Mouse (Mus musculus) embryonic facial prominence, embryonic 13.5 days (tissue): ENCODE measurements around the gene Dyrk1a. TPM values are rescaled to one million over a fixed set of nuclear protein-coding genes. Genes with fewer than 3 reads are reported as not detected.

Source experiments
- ATAC-seq: fragments of 200-750 bp; cut with Nextera tagmentation; 2 replicates; pipeline ENCODE4 v1.8.0; 2017; ENCODE audit warnings: low read depth; ENCODE audit not compliant: insufficient number of reproducible peaks, insufficient read depth, low FRiP score, low TSS enrichment
- H3K27ac ChIP-seq: fragments of 300-500 bp; sonication (generic); 2 replicates; pipeline ENCODE4 v1.5.1; 2015; ENCODE audit warnings: moderate library complexity, mild to moderate bottlenecking, inconsistent platforms
- H3K27me3 ChIP-seq: fragments of 300-500 bp; sonication (generic); 2 replicates; pipeline ENCODE4 v1.6.1; 2015; ENCODE audit warnings: mild to moderate bottlenecking, inconsistent platforms
- H3K36me3 ChIP-seq: fragments of 300-500 bp; sonication (generic); 2 replicates; pipeline ENCODE4 v1.6.1; 2015; ENCODE audit warnings: mild to moderate bottlenecking, inconsistent platforms
- H3K4me1 ChIP-seq: fragments of 300-500 bp; sonication (generic); 2 replicates; pipeline ENCODE4 v1.6.1; 2015; ENCODE audit warnings: inconsistent platforms
- H3K4me2 ChIP-seq: fragments of 300-500 bp; sonication (generic); 2 replicates; pipeline ENCODE4 v1.6.1; 2015; ENCODE audit warnings: moderate library complexity, mild to moderate bottlenecking, inconsistent platforms
- H3K4me3 ChIP-seq: fragments of 300-500 bp; sonication (generic); 2 replicates; pipeline ENCODE4 v1.5.1; 2015; ENCODE audit warnings: mild to moderate bottlenecking, inconsistent platforms
- H3K9ac ChIP-seq: fragments of 300-500 bp; sonication (generic); 2 replicates; pipeline ENCODE4 v1.6.1; 2015; ENCODE audit warnings: mild to moderate bottlenecking, inconsistent platforms
- H3K9me3 ChIP-seq: fragments of 300-500 bp; sonication (generic); 2 replicates; pipeline ENCODE4 v1.6.1; 2016; ENCODE audit warnings: inconsistent platforms
- WGBS: fragments of 180-500 bp; shearing (Covaris S2); methylation state at CpG from one replicate; pipeline ENCODE4 v1.1.7; 2015; ENCODE audit warnings: mixed read lengths; 5-methylcytosine and 5-hydroxymethylcytosine counted together
- polyA plus RNA-seq: library from polyadenylated mRNA; unstranded; fragments of >200 nt; fragmentation: Nextera tagmentation; extraction: Ambion mirVana; gene quantifications from 2 replicates; pipeline ENCODE4 v1.2.1, GENCODE M21; 2015

Dyrk1a gene
- polyA plus RNA-seq, 1 experiment from 2014 or later, result 11.0 TPM

DNA sequence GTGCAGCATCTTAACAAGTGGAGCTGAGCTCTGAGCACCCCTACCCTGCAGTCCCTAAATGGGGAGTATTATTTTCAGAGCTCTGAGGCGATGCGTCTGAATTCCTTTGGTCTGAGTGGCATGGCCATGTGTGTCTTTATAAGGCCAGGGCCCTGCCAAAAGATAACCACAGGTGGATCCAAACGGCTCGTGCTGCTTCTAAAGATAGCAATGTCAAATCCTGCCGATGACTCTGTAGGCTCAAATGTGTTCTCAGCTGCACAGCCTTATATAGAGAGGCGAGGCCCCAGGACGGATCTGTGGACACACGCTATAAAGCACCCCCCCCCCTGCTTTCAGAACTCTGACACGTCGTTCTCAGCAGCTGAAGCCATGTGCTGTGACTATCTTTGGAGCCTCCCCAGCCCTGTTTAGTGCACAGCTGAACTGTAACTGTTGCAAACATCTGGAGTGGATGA, 151.8 kb downstream of the Dyrk1a start:
- Histone ChIP-seq H3K4me3 (no peak overlapping the region), H3K27ac (no peak overlapping the region), H3K4me1 (peaks cover 23% of the 10 kb centered on the region; the same call in 1 of the 2 replicates), H3K36me3 (no peaks in the 10 kb centered on the region), H3K9me3 (peaks cover 3% of the 10 kb centered on the region), H3K4me2 (no peak overlapping the region), H3K27me3 (peaks cover 7% of the 10 kb centered on the region; the same call in 1 of the 2 replicates), H3K9ac (no peak overlapping the region)
- ATAC-seq, result no peak
- 76% methylated on average over 10 of the region's 10 CpGs for WGBS

GRCm38 (mm10) chr16:94722936-94723335, 153.1 kb downstream of the Dyrk1a start:
- Histone ChIP-seq H3K36me3 (no peaks in the 10 kb centered on the region), H3K9me3 (no peaks in the 10 kb centered on the region), H3K27me3 (peaks cover 7% of the 10 kb centered on the region; the same call in 1 of the 2 replicates), H3K4me2 (no peak overlapping the region), H3K4me3 (no peak overlapping the region), H3K9ac (no peak overlapping the region), H3K27ac (no peak overlapping the region), H3K4me1 (peaks cover 22% of the 10 kb centered on the region; the same call in 1 of the 2 replicates)
- 75% methylated on average over 12 of the region's 12 CpGs for WGBS
- no peak for ATAC-seq

- Histone ChIP-seq H3K9ac (peak overlapping the region; percentile 66), H3K4me1 (peaks cover 10% of the 10 kb centered on the region; the same call in 1 of the 2 replicates), H3K36me3 (no peaks in the 10 kb centered on the region), H3K4me2 (peak overlapping the region; percentile 89), H3K4me3 (peak overlapping the region; percentile 47), H3K27me3 (peaks cover 7% of the 10 kb centered on the region; the same call in 1 of the 2 replicates), H3K27ac (no peak overlapping the region), H3K9me3 (peaks cover 2% of the 10 kb centered on the region; the same call in 1 of the 2 replicates)
- 0% methylated on average over 23 of the region's 23 CpGs for WGBS
- ATAC-seq, result peak; percentile 85
These were observed 154.3 kb downstream of the Dyrk1a start for GRCm38 (mm10) chr16:94724061-94724596.

- 6% methylated on average over 18 of the region's 18 CpGs for WGBS
- peak overlapping the region; percentile 89 for H3K4me2 ChIP-seq
- H3K4me1 ChIP-seq, result peaks cover 7% of the 10 kb centered on the region; the same call in 1 of the 2 replicates
- H3K27ac ChIP-seq, result no peak overlapping the region
- peaks cover 7% of the 10 kb centered on the region; the same call in 1 of the 2 replicates for H3K27me3 ChIP-seq
- peak overlapping the region; percentile 47 for H3K4me3 ChIP-seq
- peaks cover 4% of the 10 kb centered on the region; the same call in 1 of the 2 replicates for H3K9me3 ChIP-seq
- no peaks in the 10 kb centered on the region for H3K36me3 ChIP-seq
- no peak for ATAC-seq
- H3K9ac ChIP-seq, result peak overlapping the region; percentile 66
These were observed 155.0 kb downstream of the Dyrk1a start for GRCm38 (mm10) chr16:94724747-94725211.

DNA sequence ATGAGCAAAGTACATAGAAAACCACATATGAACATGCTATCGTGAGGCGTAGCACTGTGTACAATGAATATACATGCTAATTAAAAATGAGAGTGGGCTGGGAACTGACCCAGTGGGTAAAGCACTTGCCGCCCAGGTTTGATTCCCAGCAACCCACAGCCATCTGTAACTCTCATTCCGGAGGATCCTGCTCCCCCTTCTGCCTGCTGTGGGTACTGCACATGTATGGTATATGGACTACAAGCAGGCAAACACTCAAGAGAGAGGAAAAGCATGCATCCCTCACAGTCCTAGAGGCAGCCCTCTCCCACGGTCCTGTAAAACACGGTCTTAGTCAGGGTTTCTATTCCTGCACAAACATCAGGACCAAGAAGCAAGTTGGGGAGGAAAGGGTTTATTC, 159.4 kb downstream of the Dyrk1a start:
- no peak for ATAC-seq
- H3K9ac ChIP-seq, result no peak overlapping the region
- no peak overlapping the region for H3K4me2 ChIP-seq
- no peak overlapping the region for H3K4me3 ChIP-seq
- no peaks in the 10 kb centered on the region for H3K27me3 ChIP-seq
- H3K27ac ChIP-seq, result no peak overlapping the region
- 81% methylated on average over 6 of the region's 6 CpGs for WGBS
- H3K4me1 ChIP-seq, result peaks cover 10% of the 10 kb centered on the region; the same call in 1 of the 2 replicates
- peaks cover 4% of the 10 kb centered on the region; the same call in 1 of the 2 replicates for H3K9me3 ChIP-seq
- no peaks in the 10 kb centered on the region for H3K36me3 ChIP-seq

DNA sequence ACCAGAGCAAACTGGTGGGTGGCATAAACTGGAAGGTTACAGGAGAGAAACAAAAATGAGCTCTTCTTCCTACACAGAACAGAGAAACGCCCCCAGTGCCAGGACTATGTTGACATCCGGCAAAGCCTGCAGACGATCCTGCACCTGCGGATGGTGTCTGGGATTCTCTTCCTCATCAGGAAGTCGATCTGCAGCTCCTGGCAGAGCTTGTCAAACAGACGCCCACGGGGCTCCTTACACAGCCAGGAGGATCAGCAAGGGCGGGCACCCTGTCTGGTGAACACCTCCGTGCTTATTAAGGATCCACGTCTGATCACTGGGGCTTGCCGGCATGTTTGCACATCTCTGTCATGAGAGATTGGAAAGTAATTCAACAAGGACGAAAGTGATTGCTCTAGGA, 161.2 kb downstream of the Dyrk1a start:
- Histone ChIP-seq H3K9ac (no peak overlapping the region), H3K36me3 (no peaks in the 10 kb centered on the region), H3K9me3 (peaks cover 4% of the 10 kb centered on the region; the same call in 1 of the 2 replicates), H3K4me1 (peaks cover 5% of the 10 kb centered on the region; the same call in 1 of the 2 replicates), H3K27ac (no peak overlapping the region), H3K27me3 (no peaks in the 10 kb centered on the region), H3K4me3 (no peak overlapping the region), H3K4me2 (no peak overlapping the region)
- ATAC-seq, result no peak
- WGBS, result 58% methylated on average over 12 of the region's 12 CpGs

DNA sequence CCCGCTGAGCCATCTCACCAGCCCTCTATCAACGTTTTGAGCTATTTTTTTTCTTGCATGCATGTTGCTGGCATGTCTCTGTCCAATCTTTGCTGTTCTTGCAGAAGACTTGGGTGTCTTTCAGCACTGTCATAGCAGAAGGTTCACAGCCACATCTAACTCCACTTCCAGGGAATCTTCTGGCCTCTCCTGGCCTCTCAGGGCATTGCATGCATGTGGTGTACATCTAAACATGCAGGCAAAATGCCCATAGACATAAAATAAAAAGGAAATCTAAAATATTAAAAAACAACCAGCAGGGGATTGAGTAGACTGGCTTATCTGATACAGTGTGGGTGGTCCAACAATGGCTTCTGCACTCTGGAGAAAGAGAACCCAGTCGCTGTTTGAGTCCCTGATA, 165.7 kb downstream of the Dyrk1a start:
- Histone ChIP-seq H3K4me3 (no peak overlapping the region), H3K27me3 (no peaks in the 10 kb centered on the region), H3K4me1 (peaks cover 8% of the 10 kb centered on the region; the same call in 1 of the 2 replicates), H3K27ac (no peak overlapping the region), H3K4me2 (no peak overlapping the region), H3K36me3 (no peaks in the 10 kb centered on the region), H3K9ac (no peak overlapping the region), H3K9me3 (no peaks in the 10 kb centered on the region)
- ATAC-seq, result no peak
- 67% methylated on average over 3 of the region's 3 CpGs for WGBS

- Histone ChIP-seq H3K36me3 (no peaks in the 10 kb centered on the region), H3K4me2 (no peak overlapping the region), H3K4me1 (peaks cover 8% of the 10 kb centered on the region; the same call in 1 of the 2 replicates), H3K9ac (no peak overlapping the region), H3K9me3 (no peaks in the 10 kb centered on the region), H3K4me3 (no peak overlapping the region), H3K27ac (no peak overlapping the region), H3K27me3 (no peaks in the 10 kb centered on the region)
- 75% methylated on average over 8 of the region's 8 CpGs for WGBS
- no peak for ATAC-seq
These were observed 166.9 kb downstream of the Dyrk1a start for GRCm38 (mm10) chr16:94736462-94737358.

GRCm38 (mm10) chr16:94737359-94737687, 167.5 kb downstream of the Dyrk1a start:
- no peak overlapping the region for H3K9ac ChIP-seq
- no peak overlapping the region for H3K4me3 ChIP-seq
- WGBS, result 71% methylated on average over 1 of the region's 1 CpGs
- no peak overlapping the region for H3K27ac ChIP-seq
- H3K9me3 ChIP-seq, result no peaks in the 10 kb centered on the region
- no peak overlapping the region for H3K4me2 ChIP-seq
- no peaks in the 10 kb centered on the region for H3K36me3 ChIP-seq
- no peaks in the 10 kb centered on the region for H3K27me3 ChIP-seq
- peaks cover 8% of the 10 kb centered on the region; the same call in 1 of the 2 replicates for H3K4me1 ChIP-seq
- no peak for ATAC-seq

DNA sequence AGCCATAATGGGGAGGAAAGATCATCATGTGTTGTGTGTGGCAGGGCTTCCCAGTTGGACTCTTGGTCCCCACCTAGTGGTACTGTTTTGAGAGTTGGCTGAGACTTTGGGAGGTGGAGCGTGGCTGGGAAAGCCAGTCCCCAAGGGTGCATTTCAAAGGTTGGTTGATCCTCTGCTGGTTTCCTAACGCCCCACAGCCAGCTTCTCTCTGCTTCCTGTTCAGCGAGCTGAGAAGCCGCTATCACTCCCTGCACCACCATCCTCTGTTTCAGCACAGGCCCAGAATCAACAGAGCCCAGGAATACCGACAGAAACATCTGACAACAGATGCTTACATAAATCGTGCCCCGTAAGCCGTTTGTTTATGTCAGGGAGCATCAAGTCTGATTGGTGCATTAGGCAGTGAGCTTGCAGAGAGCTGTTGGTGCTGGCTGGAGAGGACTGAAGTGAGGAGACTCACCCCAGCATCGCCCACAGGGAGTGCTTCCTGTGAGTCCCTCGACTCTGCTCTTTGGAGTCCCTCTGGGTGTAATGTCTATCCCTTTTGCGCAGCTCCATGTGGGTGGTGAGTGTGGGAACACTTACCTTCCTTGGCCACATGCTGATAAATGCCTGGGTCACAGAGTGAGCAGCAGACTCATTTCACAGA, 174.2 kb downstream of the Dyrk1a start:
- peak overlapping the region; percentile 34 for H3K4me3 ChIP-seq
- H3K9me3 ChIP-seq, result no peaks in the 10 kb centered on the region
- 4% methylated on average over 11 of the region's 11 CpGs for WGBS
- H3K36me3 ChIP-seq, result no peaks in the 10 kb centered on the region
- no peaks in the 10 kb centered on the region for H3K27me3 ChIP-seq
- H3K9ac ChIP-seq, result peak overlapping the region; percentile 54; the same call in 1 of the 2 replicates
- no peak overlapping the region for H3K27ac ChIP-seq
- peaks cover 15% of the 10 kb centered on the region; the same call in 1 of the 2 replicates for H3K4me1 ChIP-seq
- ATAC-seq, result no peak
- peak overlapping the region; percentile 56 for H3K4me2 ChIP-seq

GRCm38 (mm10) chr16:94745016-94745415, 175.2 kb downstream of the Dyrk1a start:
- ATAC-seq, result no peak
- no peaks in the 10 kb centered on the region for H3K9me3 ChIP-seq
- H3K36me3 ChIP-seq, result no peaks in the 10 kb centered on the region
- no peaks in the 10 kb centered on the region for H3K27me3 ChIP-seq
- no peak overlapping the region for H3K4me3 ChIP-seq
- peaks cover 15% of the 10 kb centered on the region; the same call in 1 of the 2 replicates for H3K4me1 ChIP-seq
- no peak overlapping the region for H3K27ac ChIP-seq
- no peak overlapping the region for H3K4me2 ChIP-seq
- no peak overlapping the region for H3K9ac ChIP-seq
- 80% methylated on average over 9 of the region's 9 CpGs for WGBS
